ENCODE assay signal across 9 mouse cellular contexts in the genomic region with DNA sequence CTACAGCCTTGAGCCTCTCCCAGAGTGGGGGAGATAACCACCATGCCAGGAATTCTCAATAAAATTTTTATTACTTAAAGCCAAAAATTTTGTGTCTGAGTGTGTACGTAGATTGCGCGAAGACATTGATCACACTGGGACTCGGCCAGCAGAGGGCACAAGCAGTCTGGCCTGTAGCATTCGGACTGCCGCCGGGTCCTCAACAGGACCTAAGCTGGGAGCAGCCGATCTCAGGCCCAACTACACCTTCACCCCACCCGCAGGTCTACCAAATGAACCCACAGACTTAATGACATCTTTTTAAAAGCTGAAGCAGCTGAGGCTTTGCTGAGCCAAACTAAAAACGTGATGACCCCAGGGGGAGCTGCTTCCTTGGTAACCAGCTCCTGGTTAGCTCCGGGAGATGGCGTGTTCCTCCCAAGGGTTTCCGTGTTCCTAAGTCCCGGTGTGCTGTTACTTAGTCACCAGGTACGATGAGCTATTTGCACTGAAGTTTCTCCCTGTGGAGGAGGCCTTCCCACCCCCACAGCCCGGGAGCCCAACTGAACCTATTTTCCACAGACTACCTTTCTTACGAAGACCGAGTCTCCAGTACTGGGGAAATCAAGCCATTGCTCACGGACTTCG. TPM values are rescaled to one million over a fixed set of nuclear protein-coding genes. Genes with fewer than 3 reads are reported as not detected.
DNase-seq lines count a peak whose midpoint lies in the region; ATAC-seq and TF ChIP-seq lines count a peak whose summit lies in the region.
"Had no signal": no experiment of that assay in that cellular context is flagged by ENCODE, and none has a peak within 500 bp of the region (broad histone marks: within the 10 kb centered on the region; RNA-seq: fewer than 3 reads in every experiment).

No protein-coding gene starts in this region.

- peaks cover 2% of the 10 kb centered on the region; the same call in 1 of the 2 replicates for H3K79me2 ChIP-seq in heart, adult 2 months (replicated peaks; ENCODE audit: control insufficient read depth, insufficient read depth, low read length)

- H3K9ac ChIP-seq in heart, adult 2 months (ENCODE audit: low read depth, low read length), result no peak overlapping the region
- peak overlapping the region; percentile 62 for H3K9ac ChIP-seq in ES-E14 (ENCODE audit: insufficient read depth, low read depth, low read length, poor library complexity, severe bottlenecking)
- no peak overlapping the region for H3K9ac ChIP-seq in embryonic facial prominence, embryonic 11.5 days (replicated peaks; ENCODE audit: low read length)
- no peak overlapping the region for H3K9ac ChIP-seq in midbrain, embryonic 13.5 days (replicated peaks)
- H3K9ac ChIP-seq: limb, embryonic 12.5 days had no signal

- no peak for ATAC-seq in embryonic facial prominence, embryonic 11.5 days (replicated peaks; ENCODE audit: insufficient number of reproducible peaks, low FRiP score, low TSS enrichment, low read depth)
- ATAC-seq in midbrain, embryonic 13.5 days, result no peak
- no peak for ATAC-seq in megakaryocyte-erythroid progenitor cell, adult 5-6 weeks (replicated peaks; ENCODE audit: low FRiP score, low TSS enrichment, poor library complexity, severe bottlenecking)

- no peak overlapping the region for H3K4me2 ChIP-seq in embryonic facial prominence, embryonic 11.5 days (ENCODE audit: low read depth, low read length)
- H3K4me2 ChIP-seq in midbrain, embryonic 13.5 days (replicated peaks), result no peak overlapping the region

- peak; percentile 57 to 59 for DNase-seq in heart, adult 2 months
- no peak for DNase-seq in heart, adult 11 months
- DNase-seq in ES-E14 (ENCODE audit: low read depth, low spot score), result no peak
- peak; percentile 66 for DNase-seq in embryonic facial prominence, embryonic 11.5 days (ENCODE audit: low spot score)
- DNase-seq in kidney, postnatal 14 days, result peak; percentile 60
- DNase-seq in frontal cortex, postnatal 25 days (ENCODE audit: low spot score in 2 of 2), result no peak

- no peak for TF ChIP-seq POLR2A in heart, adult 2 months (IDR thresholded peaks at IDR 0.05; ENCODE audit: insufficient read depth, low read depth, low read length)

- TF ChIP-seq EP300 in heart, adult 2 months (IDR thresholded peaks at IDR 0.05; ENCODE audit: insufficient read depth, low read depth, low read length), result 0 out of 2 replicates have a peak, but pooled peaks have one; percentile 41

- no peak overlapping the region for H3K27ac ChIP-seq in heart, adult 2 months
- H3K27ac ChIP-seq in ES-E14 (ENCODE audit: insufficient read depth, low read depth, low read length, poor library complexity, severe bottlenecking), result peak overlapping the region; percentile 71
- H3K27ac ChIP-seq in embryonic facial prominence, embryonic 11.5 days (replicated peaks; ENCODE audit: low read depth, low read length), result no peak overlapping the region
- 0 out of 2 replicates have a peak overlapping the region, but pooled peaks have one; percentile 5 for H3K27ac ChIP-seq in midbrain, embryonic 13.5 days
- H3K27ac ChIP-seq: limb, embryonic 12.5 days had no signal

- in situ Hi-C loops in ES-E14 (cut with MboI; ENCODE audit: low sequenced_read_pairs in 2 of 2, unreplicated experiment in 2 of 2), result no loop called here

- no peaks in the 10 kb centered on the region for H3K9me3 ChIP-seq in ES-E14 (ENCODE audit: control insufficient read depth, insufficient read depth, low read depth, low read length)
- H3K9me3 ChIP-seq in embryonic facial prominence, embryonic 11.5 days (replicated peaks; ENCODE audit: control insufficient read depth, low read length), result no peaks in the 10 kb centered on the region
- H3K9me3 ChIP-seq in midbrain, embryonic 13.5 days, result no peaks in the 10 kb centered on the region
- H3K9me3 ChIP-seq: limb, embryonic 12.5 days had no signal

- H3K36me3 ChIP-seq in heart, adult 2 months (ENCODE audit: control insufficient read depth, insufficient read depth, low read length), result peaks cover 2% of the 10 kb centered on the region
- H3K36me3 ChIP-seq in ES-E14 (ENCODE audit: control insufficient read depth, insufficient read depth, low read length, poor library complexity, severe bottlenecking), result peaks cover 37% of the 10 kb centered on the region
- peaks cover 10% of the 10 kb centered on the region for H3K36me3 ChIP-seq in embryonic facial prominence, embryonic 11.5 days (replicated peaks; ENCODE audit: control insufficient read depth, insufficient read depth, low read depth, low read length)
- H3K36me3 ChIP-seq in midbrain, embryonic 13.5 days, result peaks cover 43% of the 10 kb centered on the region

- no peak overlapping the region for H3K4me3 ChIP-seq in heart, adult 2 months
- peak overlapping the region in 1 of 2 experiments; percentile 64; a peak in 2 of 4 replicates for H3K4me3 ChIP-seq in ES-E14 (ENCODE audit: insufficient read depth in 1 of 2, low read depth in 1 of 2, low read length in 2 of 2, poor library complexity in 1 of 2, severe bottlenecking in 1 of 2)
- H3K4me3 ChIP-seq in embryonic facial prominence, embryonic 11.5 days (ENCODE audit: low read depth, low read length), result no peak overlapping the region
- no peak overlapping the region for H3K4me3 ChIP-seq in midbrain, embryonic 13.5 days (replicated peaks)

- WGBS in heart, adult 2 months, result 58% methylated on average over 20 of the region's 20 CpGs
- WGBS in embryonic facial prominence, embryonic 11.5 days, result 69% methylated on average over 20 of the region's 20 CpGs
- WGBS in midbrain, embryonic 13.5 days, result 68% methylated on average over 20 of the region's 20 CpGs

- TF ChIP-seq CTCF in heart, adult 2 months (IDR thresholded peaks at IDR 0.05), result peak; percentile 70

- no peaks in the 10 kb centered on the region for H3K27me3 ChIP-seq in heart, adult 2 months (ENCODE audit: control insufficient read depth, insufficient read depth, low read length)
- no peaks in the 10 kb centered on the region for H3K27me3 ChIP-seq in embryonic facial prominence, embryonic 11.5 days (ENCODE audit: control insufficient read depth, insufficient read depth, low read length)
- H3K27me3 ChIP-seq in midbrain, embryonic 13.5 days, result no peaks in the 10 kb centered on the region
- H3K27me3 ChIP-seq: limb, embryonic 12.5 days had no signal

- intact Hi-C loops in heart, adult 2 months (cut with DNase I), result no loop called here

- peaks cover 5% of the 10 kb centered on the region for H3K4me1 ChIP-seq in heart, adult 2 months (ENCODE audit: control insufficient read depth, insufficient read depth, low read length)
- H3K4me1 ChIP-seq in ES-E14 (ENCODE audit: control insufficient read depth in 2 of 2, insufficient read depth in 2 of 2, low read length in 2 of 2, poor library complexity in 1 of 2), result peaks cover 0 to 20% of the 10 kb centered on the region in 2 experiments
- H3K4me1 ChIP-seq in embryonic facial prominence, embryonic 11.5 days (ENCODE audit: control insufficient read depth, insufficient read depth, low read length), result no peaks in the 10 kb centered on the region; the same call in 1 of the 2 replicates
- H3K4me1 ChIP-seq in midbrain, embryonic 13.5 days (replicated peaks), result peaks cover 20% of the 10 kb centered on the region

TF ChIP-seq in ES-E14, 5 proteins besides CTCF, POLR2A, EP300 and RAD21 (continues in another document):
- TF ChIP-seq HCFC1 (IDR thresholded peaks at IDR 0.05; ENCODE audit: borderline replicate concordance, insufficient read depth, low read length), result no peak

RNA-seq across cellular contexts. Expression of gene Phb2, which starts 4.8 kb away (rescaled TPM):
- total RNA-seq in heart, adult 2 months (2021), result 100 to 1,000 TPM; 260 to 292 TPM
- polyA plus RNA-seq in heart, adult 2 months (2012; rRNA removed), result 184 and 200 TPM in 2 replicates
- total RNA-seq in ES-E14 (2012; rRNA removed), result 530 and 581 TPM in 2 replicates
- 371 and 375 TPM in 2 replicates for polyA plus RNA-seq in embryonic facial prominence, embryonic 11.5 days (2014; fragmentation: Nextera tagmentation; extraction: Ambion mirVana)
- 258 and 276 TPM in 2 replicates for polyA plus RNA-seq in midbrain, embryonic 13.5 days (2015; fragmentation: Nextera tagmentation; extraction: Ambion mirVana)
- 467 and 537 TPM in 2 replicates for total RNA-seq in megakaryocyte-erythroid progenitor cell, adult 5-6 weeks (2014; fragmentation: Nextera tagmentation)
- total RNA-seq in megakaryocyte-erythroid progenitor cell, adult 5-6 weeks (2017), result 474 and 558 TPM in 2 replicates

RNA-seq across cellular contexts. Expression of gene Emg1, which starts 5.0 kb away (rescaled TPM):
- 10 to 100 TPM; 71.4 to 78.8 TPM for total RNA-seq in heart, adult 2 months (2021)
- 51.8 and 79.0 TPM in 2 replicates for polyA plus RNA-seq in heart, adult 2 months (2012; rRNA removed)
- 292 and 344 TPM in 2 replicates for total RNA-seq in ES-E14 (2012; rRNA removed)
- 251 and 254 TPM in 2 replicates for polyA plus RNA-seq in embryonic facial prominence, embryonic 11.5 days (2014; fragmentation: Nextera tagmentation; extraction: Ambion mirVana)
- polyA plus RNA-seq in midbrain, embryonic 13.5 days (2015; fragmentation: Nextera tagmentation; extraction: Ambion mirVana), result 136 and 144 TPM in 2 replicates
- total RNA-seq in megakaryocyte-erythroid progenitor cell, adult 5-6 weeks (2014; fragmentation: Nextera tagmentation), result 242 and 387 TPM in 2 replicates
- 375 and 422 TPM in 2 replicates for total RNA-seq in megakaryocyte-erythroid progenitor cell, adult 5-6 weeks (2017)

RNA-seq across cellular contexts. Expression of gene Ptpn6, which starts 21.5 kb away (rescaled TPM):
- total RNA-seq in heart, adult 2 months (2021), result 1 to 10 TPM; 3.1 to 4.4 TPM
- 4.5 and 8.2 TPM in 2 replicates for polyA plus RNA-seq in heart, adult 2 months (2012; rRNA removed)
- 15.1 and 16.5 TPM in 2 replicates for total RNA-seq in ES-E14 (2012; rRNA removed)
- polyA plus RNA-seq in embryonic facial prominence, embryonic 11.5 days (2014; fragmentation: Nextera tagmentation; extraction: Ambion mirVana), result 6.0 and 11.2 TPM in 2 replicates
- polyA plus RNA-seq in midbrain, embryonic 13.5 days (2015; fragmentation: Nextera tagmentation; extraction: Ambion mirVana), result 3.4 and 4.1 TPM in 2 replicates
- total RNA-seq in megakaryocyte-erythroid progenitor cell, adult 5-6 weeks (2014; fragmentation: Nextera tagmentation), result 65.4 and 76.0 TPM in 2 replicates
- total RNA-seq in megakaryocyte-erythroid progenitor cell, adult 5-6 weeks (2017), result 189 and 237 TPM in 2 replicates

RNA-seq across cellular contexts. Expression of gene Grcc10, which starts 24.2 kb away (rescaled TPM):
- total RNA-seq in heart, adult 2 months (2021), result 100 to 1,000 TPM; 280 to 314 TPM
- polyA plus RNA-seq in heart, adult 2 months (2012; rRNA removed), result 296 and 328 TPM in 2 replicates
- 108 and 128 TPM in 2 replicates for total RNA-seq in ES-E14 (2012; rRNA removed)
- 518 and 553 TPM in 2 replicates for polyA plus RNA-seq in embryonic facial prominence, embryonic 11.5 days (2014; fragmentation: Nextera tagmentation; extraction: Ambion mirVana)
- 710 and 725 TPM in 2 replicates for polyA plus RNA-seq in midbrain, embryonic 13.5 days (2015; fragmentation: Nextera tagmentation; extraction: Ambion mirVana)
- 110 and 141 TPM in 2 replicates for total RNA-seq in megakaryocyte-erythroid progenitor cell, adult 5-6 weeks (2014; fragmentation: Nextera tagmentation)
- total RNA-seq in megakaryocyte-erythroid progenitor cell, adult 5-6 weeks (2017), result 66.5 and 83.5 TPM in 2 replicates

RNA-seq across cellular contexts. Expression of gene Gm45234, which starts 38.8 kb away (rescaled TPM):
- total RNA-seq in heart, adult 2 months (2021), result 1 to 10 TPM in 1 of 2 experiments, not detected in 1; 1.9 TPM
- polyA plus RNA-seq in heart, adult 2 months (2012; rRNA removed), result not detected in 2 replicates
- 0.13 TPM in 1 of 2 replicates, not detected in the other for total RNA-seq in ES-E14 (2012; rRNA removed)
- polyA plus RNA-seq in embryonic facial prominence, embryonic 11.5 days (2014; fragmentation: Nextera tagmentation; extraction: Ambion mirVana), result not detected in 2 replicates
- not detected in 2 replicates for polyA plus RNA-seq in midbrain, embryonic 13.5 days (2015; fragmentation: Nextera tagmentation; extraction: Ambion mirVana)
- not detected in 2 replicates for total RNA-seq in megakaryocyte-erythroid progenitor cell, adult 5-6 weeks (2014; fragmentation: Nextera tagmentation)
- total RNA-seq in megakaryocyte-erythroid progenitor cell, adult 5-6 weeks (2017), result not detected in 2 replicates
- polyA plus RNA-seq: limb, embryonic 12.5 days had no signal

Comparison
In these comparisons a context has a peak if more than half of its experiments do, and no peak if none do; other contexts are left out.
1. DNase-seq: peak in heart, adult 2 months (2 of 2), embryonic facial prominence, embryonic 11.5 days (single experiment) and kidney, postnatal 14 days (single experiment); none in heart, adult 11 months (single experiment), ES-E14 (single experiment) and frontal cortex, postnatal 25 days (0 of 2).
2. H3K27ac ChIP-seq: peak in ES-E14 (single experiment) and midbrain, embryonic 13.5 days (single experiment); none in heart, adult 2 months (single experiment) and embryonic facial prominence, embryonic 11.5 days (single experiment).